Mouse (Mus musculus) adrenal gland, adult (tissue): ENCODE measurements around the gene Kcnk13.
A peak's percentile ranks its signal among the peaks of the same experiment; 100 is the strongest.

Source experiments
- DNase-seq, 2 experiments: peaks; one replicate each; pipeline ENCODE4 v3.0.0; 2022 to 2023; ENCODE audit warnings: low spot score in 1 of 2; ENCODE audit not compliant: inconsistent age in 2 of 2

Gene Kcnk13

GRCm38 (mm10) chr12:99964301-99965202 is at the start of gene Kcnk13:
Gene Kcnk13 (plus strand): TSS chr12:99964499.
- DNase-seq: peak; percentile 79 to 89

GRCm38 (mm10) chr12:99917800-99918427 is 46.4 kb upstream of the Kcnk13 start:
- peak; percentile 34 to 71 for DNase-seq

GRCm38 (mm10) chr12:99919636-99920035 is 44.7 kb upstream of the Kcnk13 start:
- DNase-seq: no peak

GRCm38 (mm10) chr12:99921045-99921444 is 43.3 kb upstream of the Kcnk13 start:
- no peak for DNase-seq

GRCm38 (mm10) chr12:99923131-99923606 is 41.1 kb upstream of the Kcnk13 start:
- DNase-seq: no peak

- no peak for DNase-seq
Observed at GRCm38 (mm10) chr12:99923703-99924102, 40.6 kb upstream of the Kcnk13 start.

- no peak for DNase-seq
Observed at GRCm38 (mm10) chr12:99928311-99928710, 36.0 kb upstream of the Kcnk13 start.

GRCm38 (mm10) chr12:99929160-99929559 is 35.1 kb upstream of the Kcnk13 start:
- DNase-seq: no peak

- DNase-seq: no peak
Observed at GRCm38 (mm10) chr12:99932245-99932644, 32.1 kb upstream of the Kcnk13 start.

GRCm38 (mm10) chr12:99933630-99934029 is 30.7 kb upstream of the Kcnk13 start:
- no peak for DNase-seq

- no peak for DNase-seq
Observed at GRCm38 (mm10) chr12:99935403-99935802, 28.9 kb upstream of the Kcnk13 start.

GRCm38 (mm10) chr12:99938476-99938875 is 25.8 kb upstream of the Kcnk13 start:
- DNase-seq: no peak

GRCm38 (mm10) chr12:99939179-99939578 is 25.1 kb upstream of the Kcnk13 start:
- DNase-seq: no peak

GRCm38 (mm10) chr12:99940704-99941103 is 23.6 kb upstream of the Kcnk13 start:
- DNase-seq: no peak

- no peak for DNase-seq
Observed at GRCm38 (mm10) chr12:99942441-99942840, 21.9 kb upstream of the Kcnk13 start.

- DNase-seq: peak; percentile 69 to 81
Observed at GRCm38 (mm10) chr12:99952928-99953327, 11.4 kb upstream of the Kcnk13 start.

- no peak for DNase-seq
Observed at GRCm38 (mm10) chr12:99956411-99956810, 7.9 kb upstream of the Kcnk13 start.

GRCm38 (mm10) chr12:99958068-99959060 is 5.9 kb upstream of the Kcnk13 start:
- peak; percentile 70 to 76 for DNase-seq

- peak in 1 of 2 experiments; percentile 28 for DNase-seq
Observed at GRCm38 (mm10) chr12:99959291-99959690, 5.0 kb upstream of the Kcnk13 start.

GRCm38 (mm10) chr12:99959930-99960329 is 4.4 kb upstream of the Kcnk13 start:
- no peak for DNase-seq

GRCm38 (mm10) chr12:99960675-99961074 is 3.6 kb upstream of the Kcnk13 start:
- no peak for DNase-seq
